Mouse (Mus musculus) cerebellum, adult 8-10 months (tissue): ENCODE measurements at regions not wholly inside any gene's neighbourhood (a gene's known extent, or its start where the extent isn't known, plus 50 kb on each side); places are given as distances from the start of the nearest gene placed in this dataset.

Experiments used
- DNase-seq: peaks from one replicate; pipeline ENCODE4 v3.0.0; 2022

DNA sequence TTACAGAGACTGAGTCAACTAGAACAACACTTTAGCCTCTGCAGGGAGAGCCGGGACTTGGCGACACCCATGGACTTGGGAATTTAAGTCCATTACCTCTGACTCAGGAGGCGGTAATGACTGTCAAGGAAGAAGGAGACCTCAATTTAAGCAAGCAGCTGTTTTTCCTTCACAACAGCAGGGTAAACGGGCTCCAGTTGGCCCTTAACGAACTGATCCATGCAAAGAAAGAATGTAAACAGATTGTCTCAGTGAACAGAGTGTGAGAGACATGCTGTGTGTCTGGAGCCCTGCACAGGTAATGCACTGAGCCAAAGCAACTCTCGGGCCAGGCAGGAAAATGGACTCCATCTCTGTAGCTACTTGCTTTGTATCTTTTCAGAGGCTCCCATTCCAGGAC is 98.5 kb upstream of the Maf start:
- DNase-seq, result peak; percentile 14

GRCm38 (mm10) chr8:115793587-115793986 is 86.0 kb upstream of the Maf start:
- DNase-seq, result no peak

GRCm38 (mm10) chr8:115788421-115788820 is 80.8 kb upstream of the Maf start:
- no peak for DNase-seq

- DNase-seq, result no peak
Observed at GRCm38 (mm10) chr8:115786185-115786584, 78.6 kb upstream of the Maf start.

- no peak for DNase-seq
Observed at GRCm38 (mm10) chr8:115785769-115786168, 78.2 kb upstream of the Maf start.

GRCm38 (mm10) chr8:115783364-115783763 is 75.8 kb upstream of the Maf start:
- DNase-seq, result no peak

DNA sequence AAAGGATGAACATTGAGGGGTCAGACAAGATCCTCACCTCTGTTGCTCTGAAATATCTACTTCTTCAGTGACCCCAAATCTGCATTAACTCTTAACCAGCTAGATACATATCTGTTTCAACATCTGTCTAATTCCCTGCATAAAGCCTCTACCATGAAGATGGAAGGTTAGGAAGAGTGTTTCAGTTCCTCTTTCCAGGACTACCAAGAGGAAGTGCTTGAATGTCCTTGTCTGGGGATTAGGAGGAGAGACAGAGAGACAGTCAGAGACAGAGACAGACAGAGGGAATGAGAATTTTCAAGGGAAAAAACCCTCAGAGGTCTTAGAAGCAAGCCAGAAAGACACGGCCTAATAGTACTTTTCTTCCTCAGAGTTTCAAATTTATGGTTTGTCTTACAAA is 70.8 kb upstream of the Maf start:
- DNase-seq, result no peak

GRCm38 (mm10) chr8:115771060-115771459 is 63.5 kb upstream of the Maf start:
- DNase-seq, result no peak

DNA sequence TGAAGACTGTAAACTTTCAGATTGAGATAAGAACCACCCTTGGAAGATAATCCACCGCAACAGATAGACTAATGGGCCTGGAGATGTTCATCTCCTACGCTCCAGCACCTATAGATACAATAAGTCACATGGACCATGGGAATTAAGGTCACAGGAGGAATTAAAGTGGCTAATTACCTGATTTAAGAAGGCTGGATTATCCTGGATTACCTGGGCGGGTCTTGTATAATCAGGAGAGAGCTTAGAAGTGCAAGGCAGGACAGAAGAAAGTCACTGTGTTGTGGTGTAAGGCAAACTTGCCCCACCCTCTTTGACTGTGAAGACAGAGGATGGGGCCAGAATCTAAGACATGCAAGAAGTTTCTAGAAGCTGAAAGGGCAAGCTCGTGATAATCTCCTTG is 61.0 kb upstream of the Maf start:
- DNase-seq, result no peak

GRCm38 (mm10) chr8:115766218-115766898 is 58.8 kb upstream of the Maf start:
- DNase-seq, result no peak

- DNase-seq, result peak; percentile 69
Observed at GRCm38 (mm10) chr8:115764551-115764950, 57.0 kb upstream of the Maf start.

DNA sequence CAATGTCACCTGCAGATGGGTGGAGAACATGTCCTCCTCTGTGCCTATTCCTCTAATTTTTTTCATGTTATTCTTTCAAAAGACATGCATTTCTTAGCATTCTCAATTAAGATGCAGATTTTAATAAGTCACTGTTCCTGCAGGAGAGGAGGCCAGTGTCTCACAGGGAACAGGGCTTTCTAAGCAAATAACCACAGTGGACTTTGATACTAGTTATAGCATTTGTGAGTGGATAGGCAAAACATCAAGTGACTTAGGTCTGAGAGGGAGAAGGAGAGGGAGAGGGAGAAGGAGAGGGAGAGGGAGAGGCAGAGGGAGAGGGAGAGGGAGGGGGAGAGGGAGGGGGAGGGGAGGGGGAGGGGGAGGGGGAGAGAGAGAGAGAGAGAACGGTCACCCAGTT is 50.4 kb upstream of the Maf start:
- DNase-seq, result no peak
